Mouse (Mus musculus) CH12.LX (cell line): Measurements from ENCODE around the gene Prkce.

Experiments
- CHD2 ChIP-seq: IDR thresholded peaks from 2 replicates; pipeline ENCODE4 v1.6.1; 2011; ENCODE audit warnings: low read length, improper control_type of control experiment
- CTCF ChIP-seq, 2 experiments: IDR thresholded peaks in 1 of 2; conservative IDR thresholded peaks in 1 of 2; 2 replicates each; pipeline ENCODE4 v1.5.1; 2011 to 2012; ENCODE audit warnings: low read depth in 2 of 2, low read length in 2 of 2, improper control_type of control experiment in 1 of 2, inconsistent platforms in 1 of 2, mild to moderate bottlenecking in 1 of 2, moderate library complexity in 1 of 2
- E2F4 ChIP-seq: IDR thresholded peaks from 2 replicates; pipeline ENCODE4 v1.6.1; 2011; ENCODE audit warnings: low read depth, low read length, improper control_type of control experiment; ENCODE audit not compliant: insufficient replicate concordance
- HCFC1 ChIP-seq: IDR thresholded peaks from 2 replicates; pipeline ENCODE4 v1.6.1; 2012; ENCODE audit warnings: low read depth, mild to moderate bottlenecking, inconsistent platforms, low read length, improper control_type of control experiment
- POLR2A ChIP-seq: IDR thresholded peaks from 2 replicates; pipeline ENCODE4 v1.6.1; 2011; ENCODE audit warnings: low read depth, mild to moderate bottlenecking, improper control_type of control experiment, low read length
- RCOR1 ChIP-seq: conservative IDR thresholded peaks from 2 replicates; pipeline ENCODE4 v1.6.1; 2012; ENCODE audit warnings: low read depth, mild to moderate bottlenecking, inconsistent platforms, low read length, improper control_type of control experiment
- TCF12 ChIP-seq: IDR thresholded peaks from 2 replicates; pipeline ENCODE4 v1.6.1; 2014; ENCODE audit warnings: low read depth, mild to moderate bottlenecking, inconsistent platforms, low read length, improper control_type of control experiment
- USF1 ChIP-seq: IDR thresholded peaks from 2 replicates; pipeline ENCODE4 v1.6.1; 2014; ENCODE audit warnings: low read depth, mild to moderate bottlenecking, inconsistent platforms, low read length, improper control_type of control experiment
- ZC3H11A ChIP-seq: IDR thresholded peaks from 2 replicates; pipeline ENCODE4 v1.6.1; 2012; ENCODE audit warnings: low read depth, mild to moderate bottlenecking, inconsistent platforms, low read length, improper control_type of control experiment
- ZNF384 ChIP-seq: IDR thresholded peaks from 2 replicates; pipeline ENCODE4 v1.6.1; 2012; ENCODE audit warnings: low read depth, low read length, improper control_type of control experiment, inconsistent platforms

GRCm38 (mm10) chr17:86637311-86637710 lies 469.7 kb downstream of the Prkce start:
- no peak for TF ChIP-seq ZC3H11A
- TF ChIP-seq TCF12 = no peak
- no peak for TF ChIP-seq POLR2A
- no peak for TF ChIP-seq RCOR1
- TF ChIP-seq USF1 = no peak
- TF ChIP-seq CTCF (conservative IDR thresholded peaks at IDR 0.05 in 1 of 2, IDR thresholded peaks at IDR 0.05 in 1 of 2; ENCODE audit: low read depth in 2 of 2, low read length in 2 of 2) = no peak
- TF ChIP-seq ZNF384 = no peak
- no peak for TF ChIP-seq HCFC1
- TF ChIP-seq CHD2 = no peak
- TF ChIP-seq E2F4 = no peak
